Mouse (Mus musculus): Measurements from ENCODE around the gene Rasgef1a. TPM values are rescaled to one million over a fixed set of nuclear protein-coding genes. Genes with fewer than 3 reads are reported as not detected.

Rasgef1a gene
- polyA plus RNA-seq, 1 experiment from 2014 or later, result 1.5 TPM

GRCm38 (mm10) chr6:118122767-118123166, 111.5 kb downstream of the Rasgef1a start:
- H3K9ac ChIP-seq (ENCODE audit: low read length), result no peak overlapping the region
- no peaks in the 10 kb centered on the region for H3K4me1 ChIP-seq (ENCODE audit: control insufficient read depth, insufficient read depth, low read length)
- H3K27me3 ChIP-seq (replicated peaks; ENCODE audit: control insufficient read depth, insufficient read depth, low read length), result no peaks in the 10 kb centered on the region
- H3K9me3 ChIP-seq (replicated peaks; ENCODE audit: control insufficient read depth, low read length), result no peaks in the 10 kb centered on the region
- DNase-seq (ENCODE audit: low spot score) (no peak), ATAC-seq (no peak)
- H3K27ac ChIP-seq (ENCODE audit: low read depth, low read length), result no peak overlapping the region
- peaks cover 14% of the 10 kb centered on the region for H3K36me3 ChIP-seq (ENCODE audit: control insufficient read depth, insufficient read depth, low read length)
- 88% methylated on average over 1 of the region's 1 CpGs for WGBS
- no peak overlapping the region for H3K4me2 ChIP-seq (ENCODE audit: low read length)
- no peak overlapping the region for H3K4me3 ChIP-seq (ENCODE audit: low read depth, low read length)

GRCm38 (mm10) chr6:118126577-118126976, 115.3 kb downstream of the Rasgef1a start:
- ATAC-seq (no peak), DNase-seq (ENCODE audit: low spot score) (no peak)
- no peak overlapping the region for H3K4me3 ChIP-seq (ENCODE audit: low read depth, low read length)
- H3K4me2 ChIP-seq (ENCODE audit: low read length), result no peak overlapping the region
- no peak overlapping the region for H3K27ac ChIP-seq (ENCODE audit: low read depth, low read length)
- no peak overlapping the region for H3K9ac ChIP-seq (ENCODE audit: low read length)
- H3K27me3 ChIP-seq (replicated peaks; ENCODE audit: control insufficient read depth, insufficient read depth, low read length), result no peaks in the 10 kb centered on the region
- no peaks in the 10 kb centered on the region for H3K4me1 ChIP-seq (ENCODE audit: control insufficient read depth, insufficient read depth, low read length)
- no peaks in the 10 kb centered on the region for H3K9me3 ChIP-seq (replicated peaks; ENCODE audit: control insufficient read depth, low read length)
- peaks cover 11% of the 10 kb centered on the region for H3K36me3 ChIP-seq (ENCODE audit: control insufficient read depth, insufficient read depth, low read length)

- WGBS, result 86% methylated on average over 7 of the region's 7 CpGs
- no peak overlapping the region for H3K4me3 ChIP-seq (ENCODE audit: low read depth, low read length)
- ATAC-seq (no peak), DNase-seq (ENCODE audit: low spot score) (no peak)
- no peaks in the 10 kb centered on the region for H3K27me3 ChIP-seq (replicated peaks; ENCODE audit: control insufficient read depth, insufficient read depth, low read length)
- no peak overlapping the region for H3K27ac ChIP-seq (ENCODE audit: low read depth, low read length)
- H3K4me2 ChIP-seq (ENCODE audit: low read length), result no peak overlapping the region
- no peaks in the 10 kb centered on the region for H3K4me1 ChIP-seq (ENCODE audit: control insufficient read depth, insufficient read depth, low read length)
- no peaks in the 10 kb centered on the region for H3K9me3 ChIP-seq (replicated peaks; ENCODE audit: control insufficient read depth, low read length)
- H3K9ac ChIP-seq (ENCODE audit: low read length), result no peak overlapping the region
- peaks cover 11% of the 10 kb centered on the region for H3K36me3 ChIP-seq (ENCODE audit: control insufficient read depth, insufficient read depth, low read length)
Observed at GRCm38 (mm10) chr6:118127198-118127597, 116.0 kb downstream of the Rasgef1a start.

- WGBS, result 91% methylated on average over 6 of the region's 6 CpGs
- Histone ChIP-seq H3K36me3 (ENCODE audit: control insufficient read depth, insufficient read depth, low read length) (peaks cover 5% of the 10 kb centered on the region; the same call in 1 of the 2 replicates), H3K9ac (ENCODE audit: low read length) (no peak overlapping the region), H3K9me3 (replicated peaks; ENCODE audit: control insufficient read depth, low read length) (no peaks in the 10 kb centered on the region), H3K27ac (ENCODE audit: low read depth, low read length) (no peak overlapping the region), H3K4me3 (ENCODE audit: low read depth, low read length) (no peak overlapping the region), H3K4me2 (ENCODE audit: low read length) (no peak overlapping the region), H3K27me3 (replicated peaks; ENCODE audit: control insufficient read depth, insufficient read depth, low read length) (no peaks in the 10 kb centered on the region), H3K4me1 (ENCODE audit: control insufficient read depth, insufficient read depth, low read length) (no peaks in the 10 kb centered on the region)
- DNase-seq (ENCODE audit: low spot score) (no peak), ATAC-seq (no peak)
Observed at GRCm38 (mm10) chr6:118127827-118128487, 116.7 kb downstream of the Rasgef1a start.

GRCm38 (mm10) chr6:118130022-118130421, 118.8 kb downstream of the Rasgef1a start:
- no peak for DNase-seq (ENCODE audit: low spot score)
- WGBS, result 71% methylated on average over 2 of the region's 2 CpGs
- Histone ChIP-seq H3K4me1 (ENCODE audit: control insufficient read depth, insufficient read depth, low read length) (no peaks in the 10 kb centered on the region), H3K4me2 (ENCODE audit: low read length) (no peak overlapping the region), H3K4me3 (ENCODE audit: low read depth, low read length) (no peak overlapping the region), H3K27me3 (replicated peaks; ENCODE audit: control insufficient read depth, insufficient read depth, low read length) (no peaks in the 10 kb centered on the region), H3K9me3 (replicated peaks; ENCODE audit: control insufficient read depth, low read length) (no peaks in the 10 kb centered on the region), H3K27ac (ENCODE audit: low read depth, low read length) (no peak overlapping the region), H3K9ac (ENCODE audit: low read length) (no peak overlapping the region), H3K36me3 (ENCODE audit: control insufficient read depth, insufficient read depth, low read length) (no peaks in the 10 kb centered on the region)
- no peak for ATAC-seq

GRCm38 (mm10) chr6:118134461-118134860, 123.2 kb downstream of the Rasgef1a start:
- 84% methylated on average over 1 of the region's 1 CpGs for WGBS
- DNase-seq (ENCODE audit: low spot score), result no peak
- no peaks in the 10 kb centered on the region for H3K9me3 ChIP-seq (replicated peaks; ENCODE audit: control insufficient read depth, low read length)
- no peaks in the 10 kb centered on the region for H3K27me3 ChIP-seq (replicated peaks; ENCODE audit: control insufficient read depth, insufficient read depth, low read length)
- H3K4me1 ChIP-seq (ENCODE audit: control insufficient read depth, insufficient read depth, low read length), result no peaks in the 10 kb centered on the region
- H3K4me2 ChIP-seq (ENCODE audit: low read length), result no peak overlapping the region
- no peak overlapping the region for H3K9ac ChIP-seq (ENCODE audit: low read length)
- ATAC-seq, result no peak
- no peak overlapping the region for H3K27ac ChIP-seq (ENCODE audit: low read depth, low read length)
- H3K4me3 ChIP-seq (ENCODE audit: low read depth, low read length), result no peak overlapping the region
- H3K36me3 ChIP-seq (ENCODE audit: control insufficient read depth, insufficient read depth, low read length), result no peaks in the 10 kb centered on the region

- Histone ChIP-seq H3K9me3 (replicated peaks; ENCODE audit: control insufficient read depth, low read length) (no peaks in the 10 kb centered on the region), H3K27me3 (replicated peaks; ENCODE audit: control insufficient read depth, insufficient read depth, low read length) (no peaks in the 10 kb centered on the region), H3K4me2 (ENCODE audit: low read length) (no peak overlapping the region), H3K4me3 (ENCODE audit: low read depth, low read length) (no peak overlapping the region), H3K4me1 (ENCODE audit: control insufficient read depth, insufficient read depth, low read length) (no peaks in the 10 kb centered on the region), H3K36me3 (ENCODE audit: control insufficient read depth, insufficient read depth, low read length) (no peaks in the 10 kb centered on the region), H3K9ac (ENCODE audit: low read length) (no peak overlapping the region), H3K27ac (ENCODE audit: low read depth, low read length) (no peak overlapping the region)
- no peak for DNase-seq (ENCODE audit: low spot score)
- 86% methylated on average over 2 of the region's 2 CpGs for WGBS
- ATAC-seq, result no peak
Observed at GRCm38 (mm10) chr6:118137148-118137547, 125.9 kb downstream of the Rasgef1a start.

- no peaks in the 10 kb centered on the region for H3K36me3 ChIP-seq (ENCODE audit: control insufficient read depth, insufficient read depth, low read length)
- no peaks in the 10 kb centered on the region for H3K4me1 ChIP-seq (ENCODE audit: control insufficient read depth, insufficient read depth, low read length)
- DNase-seq (ENCODE audit: low spot score) (peak; percentile 88), ATAC-seq (peak; percentile 99)
- peak within 1 kb of the TSS; percentile 82 for H3K9ac ChIP-seq (ENCODE audit: low read length)
- no peaks in the 10 kb centered on the region for H3K9me3 ChIP-seq (replicated peaks; ENCODE audit: control insufficient read depth, low read length)
- peak within 1 kb of the TSS; percentile 75 for H3K4me3 ChIP-seq (ENCODE audit: low read depth, low read length)
- peak within 1 kb of the TSS; percentile 62; the same call in 1 of the 2 replicates for H3K27ac ChIP-seq (ENCODE audit: low read depth, low read length)
- 7% methylated on average over 62 of the region's 66 CpGs for WGBS
- H3K4me2 ChIP-seq (ENCODE audit: low read length), result peak within 1 kb of the TSS; percentile 80
- H3K27me3 ChIP-seq (replicated peaks; ENCODE audit: control insufficient read depth, insufficient read depth, low read length), result no peaks in the 10 kb centered on the region
Observed at GRCm38 (mm10) chr6:118138731-118139709, 127.8 kb downstream of the Rasgef1a start, which contains the start of gene Csgalnact2. Gene Csgalnact2 (minus strand): TSS chr6:118139140.

GRCm38 (mm10) chr6:118140961-118141360, 129.7 kb downstream of the Rasgef1a start:
- no peak overlapping the region for H3K4me3 ChIP-seq (ENCODE audit: low read depth, low read length)
- H3K9me3 ChIP-seq (replicated peaks; ENCODE audit: control insufficient read depth, low read length), result 0 out of 2 replicates have a peak, but pooled peaks cover 3% of the 10 kb centered on the region
- no peak for DNase-seq (ENCODE audit: low spot score)
- H3K4me2 ChIP-seq (ENCODE audit: low read length), result no peak overlapping the region
- H3K27me3 ChIP-seq (replicated peaks; ENCODE audit: control insufficient read depth, insufficient read depth, low read length), result no peaks in the 10 kb centered on the region
- no peak for ATAC-seq
- 86% methylated on average over 6 of the region's 6 CpGs for WGBS
- H3K36me3 ChIP-seq (ENCODE audit: control insufficient read depth, insufficient read depth, low read length), result no peaks in the 10 kb centered on the region
- no peaks in the 10 kb centered on the region for H3K4me1 ChIP-seq (ENCODE audit: control insufficient read depth, insufficient read depth, low read length)
- no peak overlapping the region for H3K27ac ChIP-seq (ENCODE audit: low read depth, low read length)
- no peak overlapping the region for H3K9ac ChIP-seq (ENCODE audit: low read length)

All from forebrain, embryonic 14.5 days (tissue).